Mouse (Mus musculus): ENCODE measurements around the gene Zfp940.
"Not testable (repeated sequence)": the region's sequence is repeated elsewhere in the genome, so short reads cannot be mapped to it uniquely, and the experiment has no call there.

Gene Zfp940

GRCm38 (mm10) chr7:29853219-29853842 is at the start of gene Zfp940:
Gene Zfp940, minus strand, starts transcription at chr7:29853669.
- Histone ChIP-seq H3K27me3 (ENCODE audit: insufficient read depth, low read length) (no peaks in the 10 kb centered on the region), H3K9me3 (ENCODE audit: low read length) (peaks cover 11% of the 10 kb centered on the region), H3K4me3 (replicated peaks; ENCODE audit: low read length) (peak within 1 kb of the TSS; percentile 90), H3K4me1 (replicated peaks; ENCODE audit: low read depth, low read length) (peaks cover 15% of the 10 kb centered on the region), H3K36me3 (ENCODE audit: insufficient read depth, low read length) (peaks cover 29% of the 10 kb centered on the region)
- TF ChIP-seq NANOG (IDR thresholded peaks at IDR 0.05; ENCODE audit: borderline replicate concordance, low read length) (no peak), POU5F1 (IDR thresholded peaks at IDR 0.05; ENCODE audit: borderline replicate concordance, low read length) (no peak), CTCF (conservative IDR thresholded peaks at IDR 0.05; ENCODE audit: low read length) (no peak)

GRCm38 (mm10) chr7:29898351-29898750 is 44.9 kb upstream of the Zfp940 start:
- H3K27me3 ChIP-seq (ENCODE audit: insufficient read depth, low read length) = no peaks in the 10 kb centered on the region
- peaks cover 4% of the 10 kb centered on the region; the same call in 1 of the 2 replicates for H3K4me1 ChIP-seq (replicated peaks; ENCODE audit: low read depth, low read length)
- H3K9me3 ChIP-seq (ENCODE audit: low read length) = peaks cover 37% of the 10 kb centered on the region
- no peak overlapping the region for H3K4me3 ChIP-seq (replicated peaks; ENCODE audit: low read length)
- TF ChIP-seq CTCF (conservative IDR thresholded peaks at IDR 0.05; ENCODE audit: low read length) = peak; percentile 37
- no peak for TF ChIP-seq POU5F1 (IDR thresholded peaks at IDR 0.05; ENCODE audit: borderline replicate concordance, low read length)
- no peak for TF ChIP-seq NANOG (IDR thresholded peaks at IDR 0.05; ENCODE audit: borderline replicate concordance, low read length)
- H3K36me3 ChIP-seq (ENCODE audit: insufficient read depth, low read length) = peaks cover 39% of the 10 kb centered on the region

GRCm38 (mm10) chr7:29892756-29893155 is 39.3 kb upstream of the Zfp940 start:
- H3K9me3 ChIP-seq (ENCODE audit: low read length) = peaks cover 38% of the 10 kb centered on the region
- H3K4me1 ChIP-seq (replicated peaks; ENCODE audit: low read depth, low read length) = peaks cover 4% of the 10 kb centered on the region; the same call in 1 of the 2 replicates
- H3K4me3 ChIP-seq (replicated peaks; ENCODE audit: low read length) = no peak overlapping the region
- TF ChIP-seq POU5F1 (IDR thresholded peaks at IDR 0.05; ENCODE audit: borderline replicate concordance, low read length) (no peak), NANOG (IDR thresholded peaks at IDR 0.05; ENCODE audit: borderline replicate concordance, low read length) (no peak), CTCF (conservative IDR thresholded peaks at IDR 0.05; ENCODE audit: low read length) (no peak)
- H3K27me3 ChIP-seq (ENCODE audit: insufficient read depth, low read length) = no peaks in the 10 kb centered on the region
- peaks cover 46% of the 10 kb centered on the region for H3K36me3 ChIP-seq (ENCODE audit: insufficient read depth, low read length)

GRCm38 (mm10) chr7:29890501-29890900 is 37.0 kb upstream of the Zfp940 start:
- Histone ChIP-seq H3K36me3 (ENCODE audit: insufficient read depth, low read length) (peaks cover 32% of the 10 kb centered on the region), H3K4me3 (replicated peaks; ENCODE audit: low read length) (no peak overlapping the region), H3K4me1 (replicated peaks; ENCODE audit: low read depth, low read length) (peaks cover 4% of the 10 kb centered on the region; the same call in 1 of the 2 replicates), H3K27me3 (ENCODE audit: insufficient read depth, low read length) (no peaks in the 10 kb centered on the region), H3K9me3 (ENCODE audit: low read length) (peaks cover 49% of the 10 kb centered on the region)
- TF ChIP-seq NANOG (IDR thresholded peaks at IDR 0.05; ENCODE audit: borderline replicate concordance, low read length) (no peak), POU5F1 (IDR thresholded peaks at IDR 0.05; ENCODE audit: borderline replicate concordance, low read length) (no peak), CTCF (conservative IDR thresholded peaks at IDR 0.05; ENCODE audit: low read length) (no peak)

GRCm38 (mm10) chr7:29880916-29881315 is 27.4 kb upstream of the Zfp940 start:
- H3K4me1 ChIP-seq (replicated peaks; ENCODE audit: low read depth, low read length) = peaks cover 33% of the 10 kb centered on the region
- H3K9me3 ChIP-seq (ENCODE audit: low read length) = peaks cover 65% of the 10 kb centered on the region
- TF ChIP-seq POU5F1 (IDR thresholded peaks at IDR 0.05; ENCODE audit: borderline replicate concordance, low read length) (no peak), CTCF (conservative IDR thresholded peaks at IDR 0.05; ENCODE audit: low read length) (no peak), NANOG (IDR thresholded peaks at IDR 0.05; ENCODE audit: borderline replicate concordance, low read length) (no peak)
- no peak overlapping the region for H3K4me3 ChIP-seq (replicated peaks; ENCODE audit: low read length)
- no peaks in the 10 kb centered on the region for H3K27me3 ChIP-seq (ENCODE audit: insufficient read depth, low read length)
- peaks cover 22% of the 10 kb centered on the region for H3K36me3 ChIP-seq (ENCODE audit: insufficient read depth, low read length)

- no peak overlapping the region for H3K4me3 ChIP-seq (replicated peaks; ENCODE audit: low read length)
- H3K36me3 ChIP-seq (ENCODE audit: insufficient read depth, low read length) = peaks cover 31% of the 10 kb centered on the region
- TF ChIP-seq NANOG (IDR thresholded peaks at IDR 0.05; ENCODE audit: borderline replicate concordance, low read length) = no peak
- no peak for TF ChIP-seq CTCF (conservative IDR thresholded peaks at IDR 0.05; ENCODE audit: low read length)
- no peak for TF ChIP-seq POU5F1 (IDR thresholded peaks at IDR 0.05; ENCODE audit: borderline replicate concordance, low read length)
- peaks cover 65% of the 10 kb centered on the region for H3K9me3 ChIP-seq (ENCODE audit: low read length)
- peaks cover 33% of the 10 kb centered on the region for H3K4me1 ChIP-seq (replicated peaks; ENCODE audit: low read depth, low read length)
- H3K27me3 ChIP-seq (ENCODE audit: insufficient read depth, low read length) = no peaks in the 10 kb centered on the region
These were observed 26.6 kb upstream of the Zfp940 start for GRCm38 (mm10) chr7:29880056-29880455.

GRCm38 (mm10) chr7:29877561-29877960 is 24.1 kb upstream of the Zfp940 start:
- Histone ChIP-seq H3K9me3 (ENCODE audit: low read length) (peaks cover 48% of the 10 kb centered on the region), H3K4me1 (replicated peaks; ENCODE audit: low read depth, low read length) (peaks cover 33% of the 10 kb centered on the region), H3K36me3 (ENCODE audit: insufficient read depth, low read length) (peaks cover 41% of the 10 kb centered on the region), H3K4me3 (replicated peaks; ENCODE audit: low read length) (peak overlapping the region; percentile 45)
- not testable (repeated sequence) for H3K27me3 ChIP-seq (ENCODE audit: insufficient read depth, low read length)

- H3K9me3 ChIP-seq (ENCODE audit: low read length) = peaks cover 42% of the 10 kb centered on the region
- H3K27me3 ChIP-seq (ENCODE audit: insufficient read depth, low read length) = no peaks in the 10 kb centered on the region
- no peak overlapping the region for H3K4me3 ChIP-seq (replicated peaks; ENCODE audit: low read length)
- peaks cover 26% of the 10 kb centered on the region for H3K36me3 ChIP-seq (ENCODE audit: insufficient read depth, low read length)
- TF ChIP-seq CTCF (conservative IDR thresholded peaks at IDR 0.05; ENCODE audit: low read length) = no peak
- no peak for TF ChIP-seq NANOG (IDR thresholded peaks at IDR 0.05; ENCODE audit: borderline replicate concordance, low read length)
- no peak for TF ChIP-seq POU5F1 (IDR thresholded peaks at IDR 0.05; ENCODE audit: borderline replicate concordance, low read length)
- peaks cover 19% of the 10 kb centered on the region for H3K4me1 ChIP-seq (replicated peaks; ENCODE audit: low read depth, low read length)
These were observed 20.8 kb upstream of the Zfp940 start for GRCm38 (mm10) chr7:29874256-29874655.

GRCm38 (mm10) chr7:29861660-29862059 is 8.2 kb upstream of the Zfp940 start:
- H3K36me3 ChIP-seq (ENCODE audit: insufficient read depth, low read length) = peaks cover 11% of the 10 kb centered on the region
- TF ChIP-seq CTCF (conservative IDR thresholded peaks at IDR 0.05; ENCODE audit: low read length) (peak; percentile 73), NANOG (IDR thresholded peaks at IDR 0.05; ENCODE audit: borderline replicate concordance, low read length) (no peak), POU5F1 (IDR thresholded peaks at IDR 0.05; ENCODE audit: borderline replicate concordance, low read length) (no peak)
- no peaks in the 10 kb centered on the region for H3K27me3 ChIP-seq (ENCODE audit: insufficient read depth, low read length)
- H3K9me3 ChIP-seq (ENCODE audit: low read length) = no peaks in the 10 kb centered on the region
- H3K4me3 ChIP-seq (replicated peaks; ENCODE audit: low read length) = no peak overlapping the region
- H3K4me1 ChIP-seq (replicated peaks; ENCODE audit: low read depth, low read length) = peaks cover 35% of the 10 kb centered on the region
